Mouse (Mus musculus) cortical plate, adult 2 months (tissue): ENCODE results near the gene Art4. TPM values are rescaled to one million over a fixed set of nuclear protein-coding genes. Genes with fewer than 3 reads are reported as not detected.

Experiments
- H3K27ac ChIP-seq: fragments of 200-500 bp; 2 replicates; pipeline ENCODE4 v1.5.1; 2012; ENCODE audit warnings: low read length, control low read depth, inconsistent platforms; ENCODE audit not compliant: insufficient read depth
- H3K4me1 ChIP-seq: fragments of 200-500 bp; 2 replicates; pipeline ENCODE4 v1.6.1; 2011; ENCODE audit warnings: low read length; ENCODE audit not compliant: control insufficient read depth, insufficient read depth
- H3K4me3 ChIP-seq: fragments of 200-500 bp; 2 replicates; pipeline ENCODE4 v1.5.1; 2011; ENCODE audit warnings: mild to moderate bottlenecking, low read length, control low read depth; ENCODE audit not compliant: insufficient read depth
- CTCF ChIP-seq: fragments of 200-500 bp; IDR thresholded peaks from 2 replicates; pipeline ENCODE4 v1.5.1; 2011; ENCODE audit warnings: mild to moderate bottlenecking, control low read depth, low read length; ENCODE audit not compliant: insufficient read depth; ENCODE audit errors: extremely low read depth
- POLR2A ChIP-seq: fragments of 200-500 bp; IDR thresholded peaks from 2 replicates; pipeline ENCODE4 v1.6.1; 2011; ENCODE audit warnings: mild to moderate bottlenecking, low read length, control low read depth; ENCODE audit not compliant: insufficient read depth; ENCODE audit errors: extremely low read depth
- polyA plus RNA-seq: library from polyadenylated mRNA; depleted of rRNA; stranded (reverse); fragments of >200 nt; gene quantifications from 2 replicates; pipeline ENCODE4 v1.2.3, GENCODE M21; 2012

Art4 gene
- polyA plus RNA-seq, 1 experiment: 0.06 TPM

DNA sequence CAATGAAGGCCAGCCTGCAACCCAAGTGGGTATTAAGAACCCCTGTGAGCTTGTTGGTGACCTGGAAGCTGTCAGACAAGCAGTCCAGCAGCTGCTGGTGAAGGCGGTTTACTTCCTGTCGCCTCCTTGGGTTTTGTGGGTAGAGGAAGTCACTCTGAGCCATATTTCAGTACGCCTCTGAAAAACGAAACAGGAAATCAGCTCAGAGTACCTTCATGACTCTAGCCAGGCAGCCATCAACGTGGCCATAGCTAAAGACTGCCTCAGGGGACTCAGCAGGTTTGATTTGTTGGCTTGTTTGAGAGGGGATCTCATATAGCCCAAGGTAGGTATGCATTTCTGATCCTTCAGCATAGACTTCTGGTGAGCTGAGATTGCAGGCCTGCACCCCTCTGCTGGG is 25.8 kb downstream of the Art4 start:
- no peak for TF ChIP-seq POLR2A
- TF ChIP-seq CTCF: no peak
- Histone ChIP-seq H3K4me1 (no peaks in the 10 kb centered on the region; the same call in 1 of the 2 replicates), H3K27ac (no peak overlapping the region), H3K4me3 (no peak overlapping the region)

GRCm38 (mm10) chr6:136828681-136829080 is 28.9 kb downstream of the Art4 start:
- TF ChIP-seq CTCF: no peak
- TF ChIP-seq POLR2A: no peak
- H3K27ac ChIP-seq: no peak overlapping the region
- peak overlapping the region; percentile 62; the same call in 1 of the 2 replicates for H3K4me3 ChIP-seq
- no peaks in the 10 kb centered on the region for H3K4me1 ChIP-seq

DNA sequence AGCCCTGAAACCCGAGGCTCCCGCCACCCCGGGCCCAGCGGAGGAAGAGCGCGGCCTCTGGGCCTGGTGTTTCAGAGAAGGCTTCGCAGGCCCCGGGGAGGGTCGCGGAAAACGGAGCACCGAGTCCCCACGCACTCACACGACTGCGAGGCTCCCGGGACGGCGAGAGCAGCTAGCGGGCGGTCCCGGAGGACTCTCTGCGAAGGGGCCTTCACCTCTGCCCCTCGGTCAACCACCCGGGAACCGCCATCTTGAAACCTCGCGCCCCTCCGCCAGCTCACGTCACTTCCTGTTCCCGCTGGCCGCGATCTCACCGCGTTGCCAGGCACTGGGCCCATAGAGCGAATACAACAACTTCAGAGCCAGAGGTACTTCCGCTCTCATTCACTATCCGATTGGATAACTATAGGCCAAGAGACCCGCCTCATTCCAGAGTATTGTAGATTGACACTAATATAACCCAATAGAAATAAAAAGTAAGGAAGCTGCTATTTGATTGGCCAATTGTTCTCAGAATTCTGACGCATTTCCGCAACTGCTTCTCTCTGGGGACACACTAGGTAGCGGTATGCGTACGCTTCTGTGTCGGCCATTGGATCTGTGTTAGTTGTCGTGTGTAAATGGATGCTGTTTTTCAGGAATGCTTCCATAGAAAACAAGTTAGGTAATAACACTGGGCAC is 29.5 kb downstream of the Art4 start, which contains the start of gene Wbp11:
TSS of gene Wbp11 (minus strand) at position 353 of the 681 bp plus-strand sequence.
- no peaks in the 10 kb centered on the region for H3K4me1 ChIP-seq
- peak; percentile 95 for TF ChIP-seq POLR2A
- peak; percentile 18; the same call in 1 of the 2 replicates for TF ChIP-seq CTCF
- H3K27ac ChIP-seq: peak within 1 kb of the TSS; percentile 81
- peak within 1 kb of the TSS; percentile 62 for H3K4me3 ChIP-seq

DNA sequence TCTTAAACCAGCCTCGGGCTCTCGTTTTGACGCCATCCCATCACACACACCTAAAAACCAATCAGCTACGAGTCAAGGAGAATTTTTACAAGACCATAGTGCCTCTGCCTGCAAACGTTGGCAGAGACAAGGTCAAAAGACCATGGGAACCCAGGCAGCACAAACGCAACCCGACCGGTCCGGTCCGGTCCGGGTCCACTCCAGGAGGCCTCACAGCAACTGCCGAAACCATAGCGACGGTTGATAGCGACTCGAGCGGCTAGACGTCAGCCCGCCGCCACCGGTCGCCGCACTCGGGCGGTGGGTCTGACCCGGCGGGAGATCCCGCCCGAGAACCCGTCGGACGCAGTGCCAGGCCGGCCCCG is 30.0 kb downstream of the Art4 start, which contains the start of gene BC049715:
TSS of gene BC049715 (plus strand) at position 111 of the 365 bp plus-strand sequence.
- Histone ChIP-seq H3K4me3 (peak within 1 kb of the TSS; percentile 62), H3K4me1 (no peaks in the 10 kb centered on the region), H3K27ac (peak within 1 kb of the TSS; percentile 81)
- TF ChIP-seq POLR2A: no peak
- no peak for TF ChIP-seq CTCF

GRCm38 (mm10) chr6:136827116-136827515 is 30.4 kb downstream of the Art4 start:
- Histone ChIP-seq H3K4me1 (no peaks in the 10 kb centered on the region), H3K27ac (no peak overlapping the region), H3K4me3 (peak overlapping the region; percentile 62)
- TF ChIP-seq POLR2A (no peak), CTCF (no peak)

- TF ChIP-seq CTCF: no peak
- TF ChIP-seq POLR2A: no peak
Observed at GRCm38 (mm10) chr6:136824987-136825386, 32.5 kb downstream of the Art4 start.

GRCm38 (mm10) chr6:136821086-136821485 is 36.4 kb downstream of the Art4 start:
- Histone ChIP-seq H3K4me3 (no peak overlapping the region), H3K27ac (no peak overlapping the region), H3K4me1 (peaks cover 5% of the 10 kb centered on the region)
- TF ChIP-seq POLR2A (no peak), CTCF (no peak)

More at GRCm38 (mm10) chr6:136824987-136825386, 32.5 kb downstream of the Art4 start:
- Histone ChIP-seq H3K4me1 (no peaks in the 10 kb centered on the region), H3K27ac (no peak overlapping the region), H3K4me3 (no peak overlapping the region)

GRCm38 (mm10) chr6:136820381-136820780 is 37.2 kb downstream of the Art4 start:
- H3K4me1 ChIP-seq: peaks cover 5% of the 10 kb centered on the region
- no peak overlapping the region for H3K27ac ChIP-seq
- no peak overlapping the region for H3K4me3 ChIP-seq
- TF ChIP-seq POLR2A (no peak), CTCF (no peak)

- Histone ChIP-seq H3K4me3 (no peak overlapping the region), H3K27ac (peak overlapping the region; percentile 70; the same call in 1 of the 2 replicates), H3K4me1 (peaks cover 5% of the 10 kb centered on the region)
- no peak; the same call in 1 of the 2 replicates for TF ChIP-seq POLR2A
- TF ChIP-seq CTCF: no peak
Observed at GRCm38 (mm10) chr6:136817549-136817948, 40.0 kb downstream of the Art4 start.

DNA sequence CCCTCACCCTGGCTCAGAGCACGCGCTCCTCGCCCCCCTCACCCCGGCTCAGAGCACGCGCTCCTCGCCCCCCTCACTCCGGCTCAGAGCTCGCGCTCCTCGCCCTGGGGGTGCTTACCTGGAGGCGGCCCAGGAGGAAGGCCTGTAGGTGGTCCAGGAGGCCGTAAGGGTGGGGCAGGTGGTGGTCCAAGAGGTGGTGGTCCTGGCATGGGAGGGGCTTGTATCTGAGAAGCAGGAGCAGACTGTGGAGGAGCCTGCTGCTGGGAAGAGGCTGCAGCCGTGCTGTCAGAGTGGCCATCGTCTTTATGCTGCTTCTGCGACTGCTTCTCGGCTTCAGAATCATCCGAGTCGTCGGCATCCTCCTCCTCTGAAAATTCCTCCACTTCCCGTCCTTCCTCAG is 40.7 kb downstream of the Art4 start:
- Histone ChIP-seq H3K4me1 (peaks cover 5% of the 10 kb centered on the region), H3K4me3 (no peak overlapping the region), H3K27ac (peak overlapping the region; percentile 90)
- TF ChIP-seq CTCF: no peak
- TF ChIP-seq POLR2A: no peak
